Mouse (Mus musculus): ENCODE results near the gene Ppp2r1b.

The Ppp2r1b gene

DNA sequence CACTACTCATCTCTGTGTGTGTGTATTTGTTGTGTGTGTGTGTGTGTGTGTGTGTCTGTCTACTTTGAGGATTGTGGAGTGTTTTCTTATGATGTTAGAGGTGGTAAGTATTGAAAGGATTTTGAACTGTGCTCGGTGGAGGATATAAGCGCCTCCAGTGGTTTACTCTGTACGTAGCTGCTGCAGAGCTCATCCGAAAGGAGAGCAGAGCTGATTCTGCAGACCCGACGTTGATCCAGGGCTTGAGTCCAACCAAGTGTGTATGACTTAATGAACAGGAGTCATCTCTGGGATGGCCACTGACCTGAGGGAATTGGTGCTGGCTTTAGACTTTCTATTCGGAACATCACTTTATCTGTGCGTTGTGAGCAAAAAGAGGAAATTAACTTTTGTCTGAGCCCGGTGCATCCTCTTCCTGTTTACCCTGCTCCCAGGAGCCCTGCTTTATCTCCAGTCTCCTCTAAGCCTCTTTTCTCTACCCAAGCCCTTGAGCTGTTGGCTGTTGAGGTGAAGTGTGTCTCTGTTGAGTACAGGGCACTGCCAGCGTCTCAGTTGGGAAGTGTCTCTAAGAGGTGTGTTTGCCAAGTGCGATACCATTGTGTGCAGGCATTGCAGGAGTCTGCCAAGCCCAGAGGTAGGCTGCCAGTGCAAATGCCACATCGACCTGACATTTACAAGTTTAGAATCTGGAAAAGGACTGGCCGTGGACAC is 3.9 kb upstream of the Ppp2r1b start:
- DNase-seq, result peak; percentile 26 to 54

DNA sequence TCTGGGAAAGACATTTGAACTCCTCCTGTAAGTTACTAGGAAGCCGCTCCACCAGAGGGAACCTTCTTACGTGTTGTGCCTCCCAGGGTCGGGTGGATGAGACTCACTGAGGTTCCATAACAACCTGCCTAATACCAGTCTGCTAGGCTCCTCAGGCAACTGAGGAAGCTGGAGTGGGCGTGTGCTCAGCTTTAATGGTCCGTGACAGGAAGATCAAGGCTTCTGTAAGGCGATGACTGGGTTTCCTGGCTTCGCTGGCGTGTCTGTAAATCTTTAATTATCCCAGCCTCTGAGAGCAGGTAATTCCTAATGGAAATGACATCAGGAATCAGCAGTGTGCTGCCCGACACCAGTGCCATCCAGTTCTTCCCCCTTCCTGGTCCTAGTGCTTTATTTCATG is 446 bp downstream of the Ppp2r1b start:
- DNase-seq, result no peak

DNA sequence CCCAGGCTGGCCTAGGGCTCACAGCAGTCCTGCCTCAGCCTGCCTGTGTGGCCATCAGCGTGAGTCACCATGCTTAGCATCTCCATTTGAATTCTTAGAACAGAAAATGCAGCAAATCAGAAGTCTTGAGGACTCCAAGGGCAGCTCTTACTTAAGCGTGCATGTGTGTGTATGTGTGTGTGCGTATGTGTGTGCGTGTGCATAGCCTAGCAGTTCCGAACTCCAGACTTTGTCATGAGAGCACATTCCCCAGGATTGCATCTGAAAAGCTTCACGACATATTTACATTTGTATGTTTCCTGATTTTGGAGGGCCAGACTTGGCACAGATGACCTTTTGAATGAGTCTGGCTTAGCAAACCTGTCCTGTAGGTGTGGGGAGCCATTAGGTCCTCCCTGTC is 2.0 kb downstream of the Ppp2r1b start:
- DNase-seq, result no peak

DNA sequence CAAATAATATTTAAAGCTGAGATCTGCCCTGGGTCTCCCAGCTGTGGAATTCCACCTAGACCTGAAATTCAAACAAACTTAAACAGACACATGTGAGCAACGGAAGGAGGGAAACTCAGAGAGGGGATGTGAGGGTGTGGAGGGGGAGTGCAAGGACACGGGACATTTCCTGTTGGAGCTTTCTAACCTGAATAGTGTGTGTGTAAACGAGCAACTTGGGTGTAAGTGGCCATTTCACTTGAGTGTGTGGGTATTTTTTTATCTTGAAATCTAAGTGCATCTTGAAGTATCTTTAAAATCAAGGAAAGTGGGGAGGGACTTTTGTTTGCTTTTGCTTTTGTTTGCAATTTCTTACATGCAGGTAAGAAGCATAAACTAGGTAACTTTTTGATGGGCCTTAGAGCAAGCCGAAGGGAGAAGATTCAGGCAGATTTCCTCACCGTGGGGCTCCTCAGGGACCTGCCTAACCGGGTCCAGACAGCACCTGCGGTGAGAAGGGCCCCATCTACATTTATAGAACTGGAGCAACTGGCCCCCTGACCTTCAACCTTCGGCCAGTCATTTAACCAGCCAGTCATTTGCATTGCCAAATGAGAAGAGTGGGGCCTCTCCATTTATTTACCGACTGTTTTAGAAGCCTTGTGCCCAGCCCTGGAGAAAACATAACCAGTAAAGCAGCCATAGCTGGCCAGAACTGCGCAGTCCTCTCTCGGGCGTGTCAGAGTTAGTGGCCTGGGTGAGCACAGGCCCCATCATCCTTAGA is 2.7 kb downstream of the Ppp2r1b start:
- no peak for DNase-seq

DNA sequence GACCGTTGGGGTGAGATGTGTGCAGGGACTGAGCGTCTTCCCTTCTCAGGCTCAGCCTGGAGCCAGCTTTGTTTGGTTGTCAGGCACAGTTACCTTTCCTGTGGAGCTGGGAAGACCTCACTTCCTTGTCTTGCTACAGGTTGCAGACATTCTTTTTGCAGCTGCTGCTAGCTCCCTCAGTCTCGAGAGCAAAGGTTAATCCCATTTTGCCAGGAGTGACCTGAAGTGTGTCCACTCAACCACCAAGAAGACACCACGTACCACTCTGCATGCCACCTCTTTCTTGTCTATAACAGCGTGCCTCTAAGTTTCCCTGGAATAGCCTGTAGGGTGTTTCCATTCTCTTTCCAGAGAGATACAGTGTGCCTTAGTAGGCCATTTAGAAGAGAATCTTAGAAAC is 3.7 kb downstream of the Ppp2r1b start:
- DNase-seq, result no peak

DNA sequence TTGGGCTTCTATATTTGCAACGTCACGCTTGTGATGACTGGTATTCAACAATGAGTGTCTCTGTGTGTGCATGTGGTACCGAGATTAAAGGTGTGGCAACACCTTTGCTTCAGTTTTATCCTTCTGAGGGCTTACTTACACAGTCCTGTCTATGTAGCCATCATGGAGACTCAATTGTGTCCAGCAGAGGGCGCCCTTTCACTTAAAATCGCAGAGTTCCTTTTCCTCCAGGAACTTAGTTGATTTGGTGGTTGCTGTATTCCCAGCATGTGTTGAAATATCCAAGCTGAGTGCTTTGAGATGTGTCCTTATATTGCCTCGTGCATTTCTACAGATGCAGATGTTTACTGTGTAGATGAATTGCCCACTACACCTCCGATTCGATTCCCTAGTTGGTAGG is 4.1 kb downstream of the Ppp2r1b start:
- DNase-seq, result peak; percentile 95 to 98

DNA sequence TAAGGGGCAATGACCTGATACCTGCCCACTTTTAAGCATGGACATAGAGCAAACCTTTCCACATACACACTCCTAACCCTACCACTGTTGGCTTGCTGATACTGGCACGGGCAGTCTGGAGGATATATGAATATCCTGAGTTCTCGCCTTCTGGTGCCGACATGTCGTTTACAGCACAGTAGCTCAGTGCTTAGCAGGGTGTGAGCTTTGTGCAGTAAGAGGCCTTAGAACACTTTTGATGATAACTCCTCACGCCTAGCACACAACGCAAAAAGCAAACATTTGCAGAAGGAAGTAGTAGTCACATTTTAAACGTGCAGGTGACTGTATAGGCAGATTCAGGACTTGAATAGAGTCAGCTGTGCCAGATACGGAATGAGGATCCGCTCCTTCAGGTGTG is 4.7 kb downstream of the Ppp2r1b start:
- DNase-seq, result no peak

DNA sequence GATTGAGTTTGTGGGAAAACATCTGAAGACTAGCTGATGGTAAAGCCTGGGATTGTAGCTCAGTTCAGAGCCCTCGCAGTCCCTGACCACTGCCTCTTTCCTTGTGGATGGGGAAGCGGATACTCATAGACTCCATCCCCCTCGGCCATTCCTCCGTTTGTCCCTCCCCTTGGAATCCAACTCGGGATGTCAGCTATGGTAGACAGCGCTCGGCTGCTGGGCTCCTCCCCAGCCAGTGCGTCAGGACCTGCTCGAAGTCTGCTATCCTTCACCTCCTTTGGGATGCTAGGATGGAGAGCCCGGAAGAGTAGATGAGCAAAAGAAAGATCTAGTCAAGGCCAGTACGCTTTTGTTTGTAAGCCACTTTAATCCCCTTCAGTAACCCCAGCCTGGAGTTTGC is 5.2 kb downstream of the Ppp2r1b start:
- DNase-seq, result no peak

DNA sequence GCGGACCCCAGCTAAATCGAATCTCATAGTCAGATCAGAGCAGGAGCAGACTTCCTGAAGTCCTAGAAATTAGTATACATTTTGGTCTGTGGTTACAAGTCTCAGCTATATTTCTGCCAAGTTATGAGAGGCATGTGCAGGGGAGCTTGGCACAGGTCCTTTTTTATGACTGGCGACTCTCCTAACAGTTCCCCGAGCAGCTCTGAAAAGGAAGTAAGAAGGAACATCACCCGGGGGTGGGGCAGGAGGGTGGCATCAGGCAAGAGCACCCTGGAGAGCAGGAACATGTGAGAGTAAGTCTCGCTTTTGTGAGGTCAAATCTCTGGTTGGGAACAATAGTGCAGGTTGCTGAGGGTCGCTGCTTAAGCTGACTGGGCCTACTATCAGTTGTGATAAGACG is 5.6 kb downstream of the Ppp2r1b start:
- DNase-seq, result no peak

DNA sequence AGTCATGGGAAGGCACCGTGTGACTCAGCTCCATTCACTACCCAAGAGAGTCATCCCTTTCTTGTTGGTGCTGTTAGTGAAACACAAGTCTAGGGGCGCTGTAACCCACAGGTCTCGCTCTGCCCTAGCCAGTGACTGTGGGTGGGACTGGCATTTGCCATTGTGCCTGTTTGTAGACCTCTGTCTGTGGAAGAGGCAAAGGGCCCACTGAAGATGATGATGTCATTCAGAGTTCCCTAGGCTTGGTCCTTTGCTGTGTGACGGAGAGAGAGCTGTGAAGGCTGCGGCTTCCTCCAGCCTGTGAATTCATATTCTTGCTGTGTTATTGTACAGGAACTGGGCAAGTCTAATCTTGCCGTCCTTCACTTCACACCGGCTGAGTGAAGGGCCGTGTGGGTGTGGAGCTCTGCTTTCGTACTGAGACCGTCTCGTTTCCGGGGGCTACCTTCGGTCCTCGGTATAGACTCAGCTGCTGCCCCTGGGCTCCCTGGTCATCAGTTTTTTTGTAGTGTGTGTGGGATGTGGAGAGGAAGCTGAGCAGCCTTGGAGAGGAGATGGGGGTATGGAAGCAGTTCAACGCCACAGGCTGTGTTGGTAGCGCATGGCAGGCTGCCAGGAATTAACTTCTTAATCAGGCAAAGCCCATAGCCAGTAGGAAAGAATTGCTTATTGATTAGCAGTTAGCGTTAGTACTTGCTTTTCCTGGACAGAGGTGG is 7.7 kb downstream of the Ppp2r1b start:
- DNase-seq, result peak; percentile 55 to 59

DNA sequence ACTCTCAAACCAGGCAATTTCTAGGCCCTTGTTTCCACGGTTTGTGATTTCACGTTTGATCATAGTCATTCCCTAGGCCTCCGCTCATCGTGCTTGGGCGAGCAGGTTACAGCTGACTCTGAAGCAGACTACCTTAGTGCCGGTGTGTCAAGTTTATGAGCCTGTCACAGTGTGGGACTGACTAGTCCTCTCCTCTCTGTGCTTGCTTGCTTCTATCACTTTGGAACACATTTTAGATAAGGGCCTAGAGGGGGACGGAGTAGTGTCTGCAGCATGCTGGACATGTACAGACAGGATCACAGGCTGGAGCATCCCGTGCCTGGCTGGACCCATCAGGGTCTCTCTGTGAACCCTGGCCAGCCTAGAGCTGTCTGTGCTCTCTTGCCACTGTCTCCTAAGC is 9.3 kb downstream of the Ppp2r1b start:
- DNase-seq, result no peak

DNA sequence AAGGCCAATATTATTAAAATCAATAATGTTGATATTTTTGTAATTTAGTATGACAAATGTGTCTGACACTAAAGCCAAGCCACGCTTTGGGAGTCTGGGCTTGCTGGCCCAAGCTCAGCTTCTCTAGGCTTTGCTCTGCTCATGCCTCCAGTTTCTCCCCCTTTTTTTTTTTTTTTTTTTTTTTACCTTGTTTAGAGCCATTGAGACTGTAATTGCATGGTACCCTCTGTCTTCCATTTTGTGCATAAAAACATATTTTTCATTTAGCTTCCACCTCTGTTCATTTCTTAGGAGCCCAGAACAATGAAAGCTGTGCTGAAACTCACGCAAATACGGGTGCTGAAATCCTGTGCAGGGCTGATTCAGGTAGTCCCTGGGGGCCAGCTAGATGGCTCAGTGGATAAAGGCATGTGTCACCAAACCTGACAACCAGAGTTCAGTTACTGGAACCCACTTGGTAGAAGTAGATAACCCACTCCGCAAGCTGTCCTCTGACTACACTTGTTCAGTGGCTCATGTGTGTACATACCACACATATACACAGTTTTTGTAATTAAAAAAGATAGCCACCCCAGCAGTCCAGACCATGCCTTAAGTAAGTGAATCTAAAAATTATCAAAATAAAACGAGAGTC is 10.1 kb downstream of the Ppp2r1b start:
- no peak for DNase-seq

DNA sequence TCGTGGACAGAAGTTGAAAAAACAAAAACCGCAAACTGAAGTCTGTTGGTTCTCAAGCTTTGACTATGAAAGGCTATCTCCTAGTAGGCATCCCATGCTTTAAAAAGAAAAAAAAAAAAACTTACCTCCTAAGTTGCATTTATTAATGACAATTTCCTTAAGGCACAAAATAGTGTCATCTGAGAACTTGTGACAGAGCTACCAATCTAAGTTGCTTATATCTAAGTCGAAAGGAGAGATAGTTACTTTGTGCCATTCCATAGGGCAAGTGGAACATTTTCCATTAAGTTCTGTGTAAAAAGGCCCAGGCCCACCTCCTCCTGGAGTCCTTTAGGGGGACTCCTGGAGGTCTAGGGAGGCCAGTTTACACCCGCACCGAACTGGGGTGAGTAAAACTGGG is 10.7 kb downstream of the Ppp2r1b start:
- DNase-seq, result no peak

DNA sequence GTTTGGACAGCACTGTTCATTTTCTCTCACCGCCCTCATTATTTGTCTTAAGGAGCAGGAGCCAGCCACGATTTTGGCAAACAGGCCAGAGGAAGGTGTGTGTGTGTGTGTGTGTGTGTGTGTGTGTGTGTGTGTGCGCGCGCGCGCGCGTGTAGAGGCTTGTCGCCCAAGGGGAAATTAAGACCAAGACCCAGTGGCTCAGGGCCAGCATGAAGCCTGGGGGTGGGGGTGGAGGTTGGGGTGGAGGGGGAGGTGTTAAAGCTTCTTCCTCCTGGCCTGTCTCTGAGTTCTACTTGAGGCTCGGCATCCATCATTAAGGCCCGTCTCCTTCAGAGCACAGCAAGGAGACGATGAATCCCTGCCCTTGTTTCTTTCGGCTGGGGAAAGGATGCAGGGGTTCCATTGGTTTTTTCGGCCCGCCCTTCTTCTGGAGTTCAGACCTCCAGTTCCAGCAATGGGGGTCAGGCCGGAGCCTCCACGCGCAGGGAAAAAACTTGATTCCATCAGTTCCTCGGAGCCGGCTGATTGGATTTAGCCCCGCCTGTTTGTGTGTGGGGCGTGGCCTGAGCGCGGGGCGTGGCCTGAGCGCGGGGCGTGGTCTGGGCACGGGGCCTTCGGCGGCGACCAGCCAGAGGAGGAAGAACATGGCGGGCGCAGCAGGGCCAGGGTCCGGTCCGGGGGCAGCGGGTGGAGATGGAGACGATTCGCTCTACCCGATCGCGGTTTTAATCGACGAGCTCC is 11.4 kb downstream of the Ppp2r1b start:
- peak; percentile 95 to 97 for DNase-seq

DNA sequence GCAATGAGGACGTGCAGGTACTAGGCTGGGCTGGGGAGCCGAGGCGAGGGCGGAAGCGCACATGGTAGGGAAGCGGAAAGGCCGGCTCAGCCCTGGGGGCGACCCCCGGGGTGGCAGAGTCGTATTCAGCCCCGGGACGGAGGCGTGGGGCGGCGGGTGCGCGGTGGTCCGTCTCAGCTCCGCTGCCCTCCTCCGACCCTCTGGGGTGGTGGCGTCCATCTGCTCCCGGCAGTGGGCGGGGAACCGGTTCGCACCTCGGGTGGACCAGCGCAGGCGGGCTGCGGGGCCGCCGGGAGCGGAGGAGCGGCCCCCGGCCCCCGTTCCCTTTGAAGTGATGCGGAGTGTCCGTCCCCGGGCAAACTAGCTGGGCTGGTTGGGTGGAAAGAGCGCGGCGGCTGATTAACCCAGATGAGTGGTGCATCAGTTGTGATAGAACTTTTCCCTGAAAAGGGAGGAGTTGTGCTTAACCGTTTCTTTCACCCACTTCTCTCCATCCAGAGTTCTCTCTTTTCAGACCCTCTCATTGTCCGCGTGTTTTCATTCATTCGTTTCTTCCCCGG is 12.1 kb downstream of the Ppp2r1b start:
- no peak for DNase-seq

DNA sequence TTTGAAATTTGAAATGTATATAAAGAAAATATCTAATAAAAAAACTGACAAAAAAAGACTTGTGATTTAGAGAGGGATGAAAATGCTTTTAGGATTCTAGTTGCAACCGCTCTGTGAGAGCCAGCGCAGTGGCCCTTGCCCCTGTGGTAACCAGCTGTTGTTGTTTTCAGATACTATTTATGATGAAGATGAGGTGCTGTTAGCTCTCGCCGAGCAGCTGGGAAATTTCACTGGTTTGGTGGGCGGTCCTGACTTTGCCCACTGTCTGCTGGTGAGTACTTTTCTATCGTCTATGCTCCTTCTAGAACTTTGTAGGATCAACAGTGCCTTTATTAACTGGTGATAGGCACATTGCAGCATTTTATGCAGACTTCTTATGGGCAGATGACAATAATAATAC is 13.6 kb downstream of the Ppp2r1b start:
- DNase-seq, result no peak

DNA sequence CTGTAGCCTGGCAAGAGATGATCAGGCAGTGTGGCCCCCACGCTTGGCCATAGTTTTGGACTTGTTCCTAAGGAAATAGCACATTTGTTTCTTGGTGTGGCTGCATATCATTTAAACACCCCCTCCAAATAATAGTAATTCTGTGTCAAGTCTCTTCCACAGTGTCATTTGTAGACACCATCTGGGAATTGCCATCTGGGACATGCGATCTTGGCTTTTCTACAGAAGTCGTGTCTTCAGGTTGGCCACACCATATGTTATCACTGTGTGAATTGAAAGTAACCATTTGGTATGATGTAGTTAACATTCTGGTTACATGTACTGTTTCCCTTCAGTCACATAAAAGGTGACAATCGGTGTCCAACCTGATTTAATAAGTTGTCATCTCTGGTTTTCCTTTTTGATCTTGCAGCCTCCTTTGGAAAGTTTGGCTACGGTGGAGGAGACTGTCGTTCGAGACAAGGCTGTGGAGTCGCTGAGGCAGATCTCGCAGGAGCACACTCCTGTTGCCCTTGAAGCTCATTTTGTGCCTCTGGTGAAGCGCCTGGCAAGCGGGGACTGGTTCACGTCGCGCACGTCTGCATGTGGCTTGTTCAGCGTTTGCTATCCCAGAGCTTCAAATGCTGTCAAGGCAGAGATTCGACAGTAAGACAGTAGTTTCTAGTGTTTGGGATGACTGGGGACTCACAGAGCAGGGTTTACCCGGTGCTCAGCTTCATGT is 16.2 kb downstream of the Ppp2r1b start:
- peak; percentile 61 to 82 for DNase-seq

DNA sequence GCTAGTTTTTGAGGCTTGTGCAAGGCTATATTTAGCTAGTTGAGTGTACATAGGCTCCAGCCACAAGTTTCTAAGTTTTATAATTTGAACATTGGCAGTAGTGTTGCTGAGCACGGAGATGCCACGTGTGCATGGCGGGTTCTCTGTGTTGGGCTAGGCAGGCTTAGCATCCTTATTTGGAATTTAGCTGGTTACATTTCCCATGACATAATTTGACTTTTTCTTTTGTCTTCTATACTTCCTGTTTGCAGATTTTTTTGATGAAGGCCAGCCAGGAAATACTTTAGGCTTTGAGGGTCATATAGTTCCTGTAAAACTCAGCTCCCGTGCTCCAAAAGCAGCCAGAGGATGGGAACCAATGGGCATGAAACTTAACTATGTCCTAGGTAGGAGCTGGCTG is 18.7 kb downstream of the Ppp2r1b start:
- DNase-seq, result no peak

DNA sequence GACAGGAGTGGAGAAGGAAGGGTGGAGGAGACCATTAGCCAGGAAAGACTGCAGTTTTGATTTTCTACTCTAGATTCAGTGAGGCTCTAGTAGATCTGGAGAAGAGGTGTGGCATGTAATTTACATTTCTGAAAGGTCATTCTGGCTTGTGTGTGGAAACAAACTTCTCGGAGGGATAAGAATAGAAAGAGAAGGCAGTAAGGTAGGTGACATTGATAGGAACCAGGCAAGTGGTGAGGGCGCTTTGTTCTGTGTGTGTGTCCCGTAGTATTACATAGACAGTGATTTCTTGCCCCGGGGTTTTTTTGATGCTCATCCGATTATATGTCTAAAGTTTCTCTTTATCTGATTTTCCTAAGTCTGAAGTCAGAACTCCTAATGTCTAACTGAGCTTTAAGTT is 19.8 kb downstream of the Ppp2r1b start:
- DNase-seq, result no peak

DNA sequence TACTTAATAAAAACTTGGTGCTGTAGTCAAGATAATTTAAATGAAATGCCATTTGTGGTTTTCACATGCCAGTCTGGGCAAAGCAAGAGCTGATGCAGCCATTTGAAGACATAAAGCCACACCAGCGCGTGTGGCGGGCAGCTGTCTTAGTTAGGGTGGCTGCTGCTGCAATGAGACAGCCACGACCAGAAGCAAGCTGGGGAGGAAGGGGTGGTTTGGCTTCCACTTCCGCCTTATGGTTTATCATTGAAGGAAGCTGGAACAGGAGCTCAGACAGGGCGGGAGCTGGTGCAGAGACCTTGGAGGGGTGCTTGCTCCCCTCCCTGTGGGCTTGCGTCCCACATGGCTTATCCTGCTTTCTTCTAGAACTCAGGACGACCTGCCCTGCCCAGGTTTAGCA is 20.7 kb downstream of the Ppp2r1b start:
- DNase-seq, result no peak

DNA sequence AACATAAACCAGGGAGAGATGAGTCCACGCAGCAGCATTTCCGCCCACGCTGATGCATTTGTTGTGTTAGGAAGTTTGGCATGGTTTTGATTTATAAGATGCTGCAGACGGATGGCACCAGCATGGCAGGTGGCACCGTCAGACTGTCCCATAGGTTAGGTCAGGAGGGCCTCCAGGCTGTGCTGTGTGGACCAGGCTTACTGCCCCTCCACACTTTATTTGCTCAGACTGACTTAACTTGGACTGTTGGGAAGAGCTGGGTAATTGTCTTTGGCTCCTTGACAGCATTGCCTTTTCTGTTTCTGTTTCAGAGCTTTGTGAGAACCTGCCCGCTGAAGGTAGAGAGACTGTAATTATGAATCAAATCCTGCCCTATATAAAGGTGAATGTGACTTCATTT is 21.9 kb downstream of the Ppp2r1b start:
- no peak for DNase-seq

DNA sequence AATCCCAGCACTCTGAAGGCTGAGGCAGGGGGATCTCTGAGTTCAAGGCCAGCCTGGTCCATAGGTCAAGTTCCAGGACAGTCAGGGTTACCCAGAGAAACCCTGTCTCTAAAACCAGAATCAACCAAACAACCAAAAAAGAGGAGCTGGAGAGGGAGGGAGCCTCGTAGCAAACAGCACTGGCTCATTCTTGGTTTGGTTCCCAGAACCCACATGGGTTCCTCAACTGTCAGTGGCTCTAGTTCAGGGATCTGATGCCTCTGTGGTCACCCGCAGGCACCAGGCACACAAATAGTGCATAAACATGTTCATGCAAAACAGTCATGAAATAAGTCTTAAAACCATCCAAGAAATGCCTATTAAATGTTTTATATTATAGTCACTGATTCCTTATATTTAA is 23.1 kb downstream of the Ppp2r1b start:
- DNase-seq, result peak; percentile 81 to 87

Data from cerebellum, postnatal 14 days (tissue).